Mouse (Mus musculus): Measurements from ENCODE around the gene Trpm6. TPM values are rescaled to one million over a fixed set of nuclear protein-coding genes. Genes with fewer than 3 reads are reported as not detected.

Trpm6 gene
- polyA plus RNA-seq, 1 experiment from 2014 or later = 0.12 TPM

DNA sequence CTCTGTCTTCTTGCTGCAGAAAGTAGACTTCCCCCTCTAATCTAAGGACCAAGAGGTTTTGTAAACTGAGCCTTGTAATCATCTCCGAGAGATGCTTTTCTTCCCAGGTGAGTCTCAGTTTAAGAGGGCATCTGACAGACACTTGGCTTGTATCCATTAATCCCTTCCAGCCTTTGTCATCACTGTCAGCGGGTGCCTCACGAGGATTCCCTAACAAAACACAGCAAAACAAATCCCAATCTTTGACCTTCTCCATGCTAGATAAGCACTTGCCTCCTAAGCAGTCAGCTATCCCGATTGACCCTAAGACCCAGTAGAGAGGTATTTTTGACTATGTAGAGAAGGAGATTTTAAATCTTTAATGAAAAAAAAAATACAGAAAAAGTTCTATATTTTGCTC lies 7.9 kb downstream of the Trpm6 start:
- no peak overlapping the region for H3K9ac ChIP-seq (ENCODE audit: low read length)
- no peak for ATAC-seq (ENCODE audit: insufficient read depth, low FRiP score)
- H3K27ac ChIP-seq (ENCODE audit: low read length) = no peak overlapping the region
- no peak overlapping the region for H3K4me3 ChIP-seq (replicated peaks; ENCODE audit: low read length)
- H3K9me3 ChIP-seq (replicated peaks; ENCODE audit: control insufficient read depth, low read length) = no peaks in the 10 kb centered on the region
- no peaks in the 10 kb centered on the region for H3K27me3 ChIP-seq (ENCODE audit: control insufficient read depth, insufficient read depth, low read length)
- no peaks in the 10 kb centered on the region for H3K36me3 ChIP-seq (ENCODE audit: control insufficient read depth, insufficient read depth, low read length)
- 50% methylated on average over 4 of the region's 4 CpGs for WGBS
- no peaks in the 10 kb centered on the region for H3K4me1 ChIP-seq (ENCODE audit: control insufficient read depth, insufficient read depth, low read length)
- no peak overlapping the region for H3K4me2 ChIP-seq (ENCODE audit: low read depth, low read length)

DNA sequence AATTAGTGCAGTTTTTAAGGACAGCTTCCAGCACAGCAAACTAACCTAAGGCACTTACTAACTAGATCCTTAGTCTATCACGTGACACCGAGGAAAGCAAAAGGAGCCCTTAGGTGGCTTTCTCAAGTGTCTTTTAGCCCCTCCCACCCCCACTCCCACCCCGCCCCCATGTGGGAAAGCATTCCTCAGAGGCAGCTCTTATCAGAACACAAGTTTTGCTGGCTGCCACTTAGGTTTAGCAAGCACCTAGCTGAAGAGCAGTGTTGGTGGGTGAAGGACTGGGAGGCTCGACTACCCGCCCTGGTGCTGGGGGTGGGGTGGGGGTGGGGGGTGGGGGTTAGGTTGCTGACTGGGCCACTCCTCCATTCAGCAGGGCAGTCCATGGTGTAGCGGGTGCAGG lies 8.5 kb downstream of the Trpm6 start:
- WGBS = 30% methylated on average over 6 of the region's 6 CpGs
- no peak overlapping the region for H3K27ac ChIP-seq (ENCODE audit: low read length)
- no peaks in the 10 kb centered on the region for H3K27me3 ChIP-seq (ENCODE audit: control insufficient read depth, insufficient read depth, low read length)
- H3K4me3 ChIP-seq (replicated peaks; ENCODE audit: low read length) = no peak overlapping the region
- H3K4me2 ChIP-seq (ENCODE audit: low read depth, low read length) = no peak overlapping the region
- no peaks in the 10 kb centered on the region for H3K9me3 ChIP-seq (replicated peaks; ENCODE audit: control insufficient read depth, low read length)
- H3K9ac ChIP-seq (ENCODE audit: low read length) = no peak overlapping the region
- no peaks in the 10 kb centered on the region for H3K36me3 ChIP-seq (ENCODE audit: control insufficient read depth, insufficient read depth, low read length)
- ATAC-seq (ENCODE audit: insufficient read depth, low FRiP score) = no peak
- no peaks in the 10 kb centered on the region for H3K4me1 ChIP-seq (ENCODE audit: control insufficient read depth, insufficient read depth, low read length)

DNA sequence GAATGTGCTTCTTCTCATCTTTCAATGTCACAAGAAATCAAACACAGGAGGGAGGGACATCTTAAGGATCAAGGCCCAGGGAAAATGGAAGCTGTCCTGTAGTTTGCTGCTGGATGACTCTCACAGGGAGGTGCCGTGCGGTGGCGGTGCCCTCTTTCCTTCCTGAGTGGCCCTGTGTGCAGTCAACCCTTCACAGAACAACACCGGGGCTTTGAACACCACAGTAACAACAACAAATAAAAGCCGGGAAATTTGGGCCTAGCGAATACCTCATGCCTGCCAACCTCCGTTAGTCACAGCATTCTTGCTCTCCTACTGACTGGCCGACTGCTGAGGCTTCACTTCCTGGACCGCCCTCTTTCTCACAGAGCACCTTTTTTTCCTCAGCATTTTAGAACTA lies 9.1 kb downstream of the Trpm6 start:
- 58% methylated on average over 9 of the region's 9 CpGs for WGBS
- H3K4me1 ChIP-seq (ENCODE audit: control insufficient read depth, insufficient read depth, low read length) = no peaks in the 10 kb centered on the region
- no peaks in the 10 kb centered on the region for H3K27me3 ChIP-seq (ENCODE audit: control insufficient read depth, insufficient read depth, low read length)
- H3K9ac ChIP-seq (ENCODE audit: low read length) = no peak overlapping the region
- no peak overlapping the region for H3K27ac ChIP-seq (ENCODE audit: low read length)
- ATAC-seq (ENCODE audit: insufficient read depth, low FRiP score) = no peak
- H3K4me3 ChIP-seq (replicated peaks; ENCODE audit: low read length) = no peak overlapping the region
- no peaks in the 10 kb centered on the region for H3K36me3 ChIP-seq (ENCODE audit: control insufficient read depth, insufficient read depth, low read length)
- H3K9me3 ChIP-seq (replicated peaks; ENCODE audit: control insufficient read depth, low read length) = no peaks in the 10 kb centered on the region
- H3K4me2 ChIP-seq (ENCODE audit: low read depth, low read length) = no peak overlapping the region

DNA sequence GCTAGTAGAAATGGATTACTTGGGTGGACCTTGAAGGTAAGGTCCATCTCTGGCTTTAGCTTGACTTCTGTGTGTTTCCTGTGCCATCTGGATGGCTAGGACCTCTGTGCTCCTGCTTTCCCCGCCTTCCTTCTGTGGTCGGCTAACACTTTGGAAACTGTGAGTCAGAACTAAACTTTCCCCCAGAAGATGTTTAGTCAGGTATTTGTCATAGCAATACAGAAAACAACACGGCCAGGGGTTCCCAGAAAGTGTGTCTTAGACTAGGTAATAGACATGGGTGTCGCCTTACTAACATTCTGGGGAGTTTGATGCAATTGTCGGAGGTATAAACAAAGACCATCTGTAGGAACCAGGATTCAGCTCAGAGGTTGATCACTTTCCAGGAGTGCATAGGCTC lies 16.6 kb downstream of the Trpm6 start:
- Histone ChIP-seq H3K36me3 (ENCODE audit: control insufficient read depth, insufficient read depth, low read length) (no peaks in the 10 kb centered on the region), H3K9ac (ENCODE audit: low read length) (no peak overlapping the region), H3K4me2 (ENCODE audit: low read depth, low read length) (no peak overlapping the region), H3K27ac (ENCODE audit: low read length) (no peak overlapping the region), H3K4me1 (ENCODE audit: control insufficient read depth, insufficient read depth, low read length) (no peaks in the 10 kb centered on the region), H3K4me3 (replicated peaks; ENCODE audit: low read length) (no peak overlapping the region), H3K27me3 (ENCODE audit: control insufficient read depth, insufficient read depth, low read length) (no peaks in the 10 kb centered on the region), H3K9me3 (replicated peaks; ENCODE audit: control insufficient read depth, low read length) (no peaks in the 10 kb centered on the region)
- WGBS = 70% methylated on average over 5 of the region's 5 CpGs
- no peak for ATAC-seq (ENCODE audit: insufficient read depth, low FRiP score)

DNA sequence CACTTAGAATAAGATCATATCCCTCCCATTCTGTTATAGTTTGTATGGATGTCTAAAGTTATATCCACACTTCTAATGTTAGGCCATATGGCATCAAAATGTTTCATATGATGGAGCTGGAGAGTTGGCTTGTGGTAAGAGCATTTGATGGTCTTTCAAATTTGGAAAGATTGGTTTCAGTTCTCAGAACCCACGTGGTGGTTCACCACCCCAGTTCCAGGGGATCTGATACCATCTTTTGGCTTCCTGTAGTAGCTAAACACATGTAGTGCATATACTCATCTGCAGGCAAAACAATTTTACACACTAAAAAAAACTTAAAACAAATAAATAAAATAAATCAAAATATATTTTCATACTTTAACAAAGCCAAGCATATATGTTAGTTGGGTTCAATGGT lies 21.3 kb downstream of the Trpm6 start:
- H3K9me3 ChIP-seq (replicated peaks; ENCODE audit: control insufficient read depth, low read length) = no peaks in the 10 kb centered on the region
- 67% methylated on average over 1 of the region's 1 CpGs for WGBS
- no peak for ATAC-seq (ENCODE audit: insufficient read depth, low FRiP score)
- no peak overlapping the region for H3K27ac ChIP-seq (ENCODE audit: low read length)
- no peaks in the 10 kb centered on the region for H3K27me3 ChIP-seq (ENCODE audit: control insufficient read depth, insufficient read depth, low read length)
- H3K9ac ChIP-seq (ENCODE audit: low read length) = no peak overlapping the region
- H3K36me3 ChIP-seq (ENCODE audit: control insufficient read depth, insufficient read depth, low read length) = no peaks in the 10 kb centered on the region
- H3K4me1 ChIP-seq (ENCODE audit: control insufficient read depth, insufficient read depth, low read length) = no peaks in the 10 kb centered on the region
- H3K4me3 ChIP-seq (replicated peaks; ENCODE audit: low read length) = no peak overlapping the region
- no peak overlapping the region for H3K4me2 ChIP-seq (ENCODE audit: low read depth, low read length)

DNA sequence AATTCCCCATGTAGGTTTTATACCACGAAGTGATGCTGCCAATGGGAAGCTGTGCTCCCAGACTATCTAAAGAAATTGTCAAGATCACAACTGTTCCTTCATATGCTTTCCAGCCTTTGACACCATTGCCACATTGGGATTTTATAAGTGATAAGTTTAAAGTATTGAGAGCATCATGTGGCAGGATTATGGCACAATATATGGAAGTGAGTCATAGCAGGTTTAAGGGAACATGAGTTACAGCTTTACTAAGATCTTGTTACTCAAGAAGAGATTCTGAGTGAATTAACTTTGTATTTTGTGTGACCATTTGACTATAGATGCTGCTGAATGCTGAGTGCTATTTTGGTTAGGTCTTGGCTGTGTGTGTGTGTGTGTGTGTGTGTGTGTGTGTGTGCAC lies 21.8 kb downstream of the Trpm6 start:
- no peak for ATAC-seq (ENCODE audit: insufficient read depth, low FRiP score)
- H3K9me3 ChIP-seq (replicated peaks; ENCODE audit: control insufficient read depth, low read length) = no peaks in the 10 kb centered on the region
- no peaks in the 10 kb centered on the region for H3K36me3 ChIP-seq (ENCODE audit: control insufficient read depth, insufficient read depth, low read length)
- H3K4me3 ChIP-seq (replicated peaks; ENCODE audit: low read length) = no peak overlapping the region
- no peaks in the 10 kb centered on the region for H3K27me3 ChIP-seq (ENCODE audit: control insufficient read depth, insufficient read depth, low read length)
- no peak overlapping the region for H3K4me2 ChIP-seq (ENCODE audit: low read depth, low read length)
- WGBS = 80% methylated on average over 1 of the region's 1 CpGs
- H3K9ac ChIP-seq (ENCODE audit: low read length) = no peak overlapping the region
- no peaks in the 10 kb centered on the region for H3K4me1 ChIP-seq (ENCODE audit: control insufficient read depth, insufficient read depth, low read length)
- H3K27ac ChIP-seq (ENCODE audit: low read length) = no peak overlapping the region

DNA sequence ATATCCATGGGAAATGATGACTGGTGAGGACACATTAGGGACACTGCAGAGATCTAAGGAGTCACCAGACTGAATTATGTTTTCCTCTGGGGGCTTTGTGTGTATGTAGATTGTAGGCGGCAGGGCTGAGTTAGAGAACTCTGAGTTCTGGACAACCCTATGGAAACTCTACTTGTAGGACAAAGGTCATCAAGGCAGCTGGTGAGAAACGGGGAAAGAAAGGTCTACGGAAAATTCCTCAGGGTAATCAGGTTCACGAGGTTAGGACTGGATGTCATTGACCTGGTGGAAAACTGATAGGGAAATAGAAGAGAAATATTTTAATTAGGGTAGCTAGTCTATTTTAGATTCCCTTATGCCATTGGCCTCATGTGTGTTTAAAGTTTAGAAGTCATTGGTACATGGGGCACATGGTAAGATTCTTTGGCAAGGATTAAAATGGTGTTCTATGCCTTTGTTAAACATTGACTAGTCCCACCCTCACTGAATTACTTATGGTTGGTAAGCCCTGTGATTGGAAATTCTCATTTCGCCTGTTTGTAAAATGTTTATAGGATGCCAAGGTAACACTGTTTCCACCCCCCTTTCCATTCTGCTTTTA lies 23.2 kb downstream of the Trpm6 start:
- no peak for ATAC-seq (ENCODE audit: insufficient read depth, low FRiP score)
- 81% methylated on average over 5 of the region's 5 CpGs for WGBS

DNA sequence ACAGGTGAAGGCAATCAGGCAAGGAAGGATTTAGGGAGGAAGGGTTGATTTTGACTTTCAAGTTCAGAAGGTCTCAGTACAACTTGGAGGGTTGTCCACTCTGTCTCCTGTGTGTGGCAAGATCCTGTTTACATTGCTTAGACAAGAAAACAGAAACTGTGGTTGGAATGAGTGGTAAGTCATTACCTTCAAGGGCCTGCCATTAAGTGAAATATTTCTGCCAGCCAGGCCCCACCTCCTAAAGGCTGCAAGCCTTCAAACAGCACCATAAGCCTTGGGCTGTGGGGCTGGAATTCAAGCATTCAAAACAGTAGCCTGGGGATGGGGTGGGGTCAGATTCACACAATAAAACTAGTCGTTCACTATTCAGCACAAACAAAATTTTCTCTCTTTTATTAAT lies 24.3 kb downstream of the Trpm6 start:
- Histone ChIP-seq H3K4me1 (ENCODE audit: control insufficient read depth, insufficient read depth, low read length) (no peaks in the 10 kb centered on the region), H3K9ac (ENCODE audit: low read length) (no peak overlapping the region), H3K9me3 (replicated peaks; ENCODE audit: control insufficient read depth, low read length) (no peaks in the 10 kb centered on the region), H3K4me2 (ENCODE audit: low read depth, low read length) (no peak overlapping the region), H3K27ac (ENCODE audit: low read length) (no peak overlapping the region), H3K36me3 (ENCODE audit: control insufficient read depth, insufficient read depth, low read length) (no peaks in the 10 kb centered on the region), H3K4me3 (replicated peaks; ENCODE audit: low read length) (no peak overlapping the region), H3K27me3 (ENCODE audit: control insufficient read depth, insufficient read depth, low read length) (no peaks in the 10 kb centered on the region)
- no peak for ATAC-seq (ENCODE audit: insufficient read depth, low FRiP score)
- 49% methylated on average over 1 of the region's 1 CpGs for WGBS

More for the DNA sequence above, 23.2 kb downstream of the Trpm6 start:
- no peak overlapping the region for H3K9ac ChIP-seq (ENCODE audit: low read length)
- no peak overlapping the region for H3K27ac ChIP-seq (ENCODE audit: low read length)
- no peaks in the 10 kb centered on the region for H3K27me3 ChIP-seq (ENCODE audit: control insufficient read depth, insufficient read depth, low read length)
- no peaks in the 10 kb centered on the region for H3K9me3 ChIP-seq (replicated peaks; ENCODE audit: control insufficient read depth, low read length)
- H3K4me1 ChIP-seq (ENCODE audit: control insufficient read depth, insufficient read depth, low read length) = no peaks in the 10 kb centered on the region
- H3K4me3 ChIP-seq (replicated peaks; ENCODE audit: low read length) = no peak overlapping the region
- no peaks in the 10 kb centered on the region for H3K36me3 ChIP-seq (ENCODE audit: control insufficient read depth, insufficient read depth, low read length)
- H3K4me2 ChIP-seq (ENCODE audit: low read depth, low read length) = no peak overlapping the region

DNA sequence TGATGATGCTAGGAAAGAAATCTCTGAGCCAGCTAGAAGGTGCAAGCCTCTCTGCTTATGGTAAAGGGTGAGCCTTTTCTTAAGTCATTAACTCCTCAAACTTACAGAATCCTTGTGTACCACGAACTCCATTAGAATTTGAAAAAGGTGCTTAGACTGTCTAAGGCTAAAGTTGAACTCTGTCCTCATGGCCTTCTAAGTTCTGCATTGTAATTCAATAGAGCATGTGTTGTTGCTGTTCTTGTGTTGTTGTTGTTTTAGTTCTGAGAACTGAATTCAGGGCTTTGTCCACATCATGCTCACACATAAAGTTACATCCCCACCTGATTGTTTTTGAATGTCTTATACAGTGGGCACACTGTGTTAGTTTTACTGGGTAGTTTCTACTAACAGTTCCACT lies 49.9 kb downstream of the Trpm6 start:
- Histone ChIP-seq H3K9ac (ENCODE audit: low read length) (no peak overlapping the region), H3K4me1 (ENCODE audit: control insufficient read depth, insufficient read depth, low read length) (no peaks in the 10 kb centered on the region), H3K4me3 (replicated peaks; ENCODE audit: low read length) (no peak overlapping the region), H3K27ac (ENCODE audit: low read length) (no peak overlapping the region), H3K36me3 (ENCODE audit: control insufficient read depth, insufficient read depth, low read length) (no peaks in the 10 kb centered on the region), H3K4me2 (ENCODE audit: low read depth, low read length) (no peak overlapping the region), H3K27me3 (ENCODE audit: control insufficient read depth, insufficient read depth, low read length) (no peaks in the 10 kb centered on the region), H3K9me3 (replicated peaks; ENCODE audit: control insufficient read depth, low read length) (no peaks in the 10 kb centered on the region)
- ATAC-seq (ENCODE audit: insufficient read depth, low FRiP score) = no peak
- 72% methylated on average over 1 of the region's 1 CpGs for WGBS

DNA sequence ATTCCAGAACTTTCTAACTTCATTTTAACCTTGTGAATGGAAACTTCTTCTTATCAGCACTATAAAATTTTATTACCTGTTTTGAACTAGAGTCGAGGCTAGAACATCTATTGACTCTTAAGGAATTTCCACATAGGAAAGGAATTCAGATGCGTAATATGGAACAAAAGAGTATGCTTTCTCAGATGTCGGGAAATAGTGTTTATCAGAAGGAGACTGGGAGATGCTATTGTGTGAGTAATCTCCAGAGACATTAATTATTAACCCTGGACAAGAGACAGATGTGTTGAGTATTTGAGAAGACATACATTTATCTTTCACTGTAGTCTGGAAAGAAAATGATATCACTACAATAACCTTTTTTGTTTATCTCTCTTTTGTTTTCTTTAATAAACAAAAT lies 61.5 kb downstream of the Trpm6 start:
- no peak overlapping the region for H3K9ac ChIP-seq (ENCODE audit: low read length)
- H3K4me2 ChIP-seq (ENCODE audit: low read depth, low read length) = no peak overlapping the region
- no peaks in the 10 kb centered on the region for H3K4me1 ChIP-seq (ENCODE audit: control insufficient read depth, insufficient read depth, low read length)
- H3K27ac ChIP-seq (ENCODE audit: low read length) = no peak overlapping the region
- no peak overlapping the region for H3K4me3 ChIP-seq (replicated peaks; ENCODE audit: low read length)
- H3K36me3 ChIP-seq (ENCODE audit: control insufficient read depth, insufficient read depth, low read length) = no peaks in the 10 kb centered on the region
- 55% methylated on average over 3 of the region's 3 CpGs for WGBS
- H3K27me3 ChIP-seq (ENCODE audit: control insufficient read depth, insufficient read depth, low read length) = no peaks in the 10 kb centered on the region
- H3K9me3 ChIP-seq (replicated peaks; ENCODE audit: control insufficient read depth, low read length) = no peaks in the 10 kb centered on the region
- ATAC-seq (ENCODE audit: insufficient read depth, low FRiP score) = no peak
